25 mouse cellular contexts compared by ENCODE assay signal in genomic region chr17:30481341-30481740, GRCm38 (mm10).
"Had no signal": no experiment of that assay in that cellular context is flagged by ENCODE, and none has a peak within 500 bp of the region (broad histone marks: within the 10 kb centered on the region; RNA-seq: fewer than 3 reads in every experiment).

No protein-coding gene starts in this region.

- H3K4me2 ChIP-seq: heart, embryonic 12.5 days; hindbrain, embryonic 12.5 days; hindbrain, embryonic 14.5 days; intestine, embryonic 15.5 days; limb, embryonic 12.5 days; liver, embryonic 11.5 days had no signal

- H3K9ac ChIP-seq: heart, embryonic 12.5 days; hindbrain, embryonic 12.5 days; hindbrain, embryonic 14.5 days; intestine, embryonic 15.5 days; limb, embryonic 12.5 days had no signal

- H3K27me3 ChIP-seq: heart, embryonic 12.5 days; hindbrain, embryonic 12.5 days; intestine, embryonic 15.5 days; limb, embryonic 12.5 days had no signal

- ATAC-seq: forebrain, embryonic 16.5 days; hindbrain, embryonic 16.5 days; inflammation-experienced regulatory T-cells, adult 6 months; intestine, embryonic 15.5 days; intestine, postnatal 0 days had no signal

- H3K27ac ChIP-seq: gastrocnemius, adult 2 months; heart, adult 2 months; hindbrain, embryonic 10.5 days; hindbrain, embryonic 12.5 days; hindbrain, embryonic 14.5 days; intestine, embryonic 15.5 days; layer of hippocampus, adult 2 months; left cerebral cortex, adult 2 months; limb, embryonic 10.5 days; limb, embryonic 12.5 days had no signal

- H3K4me1 ChIP-seq: hindbrain, embryonic 10.5 days; hindbrain, embryonic 12.5 days; intestine, embryonic 15.5 days; limb, embryonic 10.5 days had no signal

- H3K36me3 ChIP-seq: hindbrain, embryonic 12.5 days; intestine, embryonic 15.5 days; limb, embryonic 12.5 days had no signal

- DNase-seq: gastrocnemius, adult 2 months; gastrocnemius, postnatal 10 days; gastrocnemius, postnatal 25 days; heart, adult 2 months; heart, postnatal 14 days; heart, postnatal 4 days; kidney, adult 18-20 months; kidney, adult 8-10 months; kidney, postnatal 14 days; kidney, postnatal 4 days; liver had no signal

- H3K4me3 ChIP-seq: gastrocnemius, adult 2 months; heart, adult 2 months; heart, embryonic 12.5 days; hindbrain, embryonic 10.5 days; hindbrain, embryonic 12.5 days; intestine, embryonic 15.5 days; layer of hippocampus, adult 2 months; left cerebral cortex, adult 2 months; limb, embryonic 10.5 days; limb, embryonic 12.5 days had no signal

- H3K9me3 ChIP-seq: hindbrain, embryonic 12.5 days; intestine, embryonic 15.5 days; limb, embryonic 10.5 days; limb, embryonic 12.5 days had no signal
